Mouse (Mus musculus): ENCODE measurements around the gene Ffar4.

- TF ChIP-seq POLR2A (IDR thresholded peaks at IDR 0.05; ENCODE audit: low read depth, low read length) = no peak
- peak; percentile 40 for TF ChIP-seq CTCF (conservative IDR thresholded peaks at IDR 0.05; ENCODE audit: insufficient read depth, insufficient read length, low read depth, low read length)
Observed at GRCm38 (mm10) chr19:38053227-38054041, 43.4 kb upstream of the Ffar4 start.

All from kidney, adult 2 months (tissue).